Mouse (Mus musculus) forebrain, postnatal 0 days (tissue): ENCODE data around the gene Dnase1l1. TPM values are rescaled to one million over a fixed set of nuclear protein-coding genes. Genes with fewer than 3 reads are reported as not detected.

Source experiments
- ATAC-seq: fragments of 200-750 bp; cut with Nextera tagmentation; 2 replicates; pipeline ENCODE4 v1.8.0; 2017; ENCODE audit warnings: mild to moderate bottlenecking, moderate library complexity
- DNase-seq: peaks from one replicate; pipeline ENCODE4 v3.0.0-alpha.2; 2015
- H3K27ac ChIP-seq: fragments of 300-500 bp; sonication (generic); 2 replicates; pipeline ENCODE4 v1.5.1; 2014; ENCODE audit warnings: low read depth, mild to moderate bottlenecking, antibody characterized with exemption, low read length, moderate library complexity, mixed read lengths
- H3K27me3 ChIP-seq: fragments of 300-500 bp; sonication (generic); 2 replicates; pipeline ENCODE4 v1.6.1; 2014; ENCODE audit warnings: mild to moderate bottlenecking, low read length, mixed read lengths; ENCODE audit not compliant: insufficient read depth
- H3K36me3 ChIP-seq: fragments of 300-500 bp; sonication (generic); 2 replicates; pipeline ENCODE4 v1.6.1; 2014; ENCODE audit warnings: mild to moderate bottlenecking, moderate library complexity; ENCODE audit not compliant: insufficient read depth
- H3K4me1 ChIP-seq: fragments of 300-500 bp; sonication (generic); 2 replicates; pipeline ENCODE4 v1.6.1; 2014; ENCODE audit warnings: antibody characterized with exemption; ENCODE audit not compliant: insufficient read depth
- H3K4me2 ChIP-seq: fragments of 300-500 bp; sonication (generic); 2 replicates; pipeline ENCODE4 v1.6.1; 2014; ENCODE audit warnings: low read depth, mild to moderate bottlenecking, moderate library complexity
- H3K4me3 ChIP-seq: fragments of 300-500 bp; sonication (generic); 2 replicates; pipeline ENCODE4 v1.5.1; 2014; ENCODE audit warnings: low read depth, low read length, mixed read lengths
- H3K9ac ChIP-seq: fragments of 300-500 bp; sonication (generic); 2 replicates; pipeline ENCODE4 v1.6.1; 2014; ENCODE audit warnings: mild to moderate bottlenecking
- H3K9me3 ChIP-seq: fragments of 300-500 bp; sonication (generic); 2 replicates; pipeline ENCODE4 v1.6.1; 2016; ENCODE audit warnings: low read length
- CTCF ChIP-seq: sonication (generic); IDR thresholded peaks from 2 replicates; pipeline ENCODE4 v1.5.1; 2016; ENCODE audit warnings: antibody characterized with exemption, control low read depth, low read depth
- WGBS: fragments of 180-500 bp; shearing (Covaris S2); extraction: QIAGEN DNeasy Blood & Tissue Kit; methylation state at CpG from one replicate; pipeline ENCODE4 v1.1.7; 2014; 5-methylcytosine and 5-hydroxymethylcytosine counted together
- microRNA-seq, 2 experiments: library from miRNA; unstranded; fragments of <30 nt; microRNA quantifications; one replicate each; pipeline ENCODE4; 2016
- polyA plus RNA-seq: library from polyadenylated mRNA; unstranded; fragments of >200 nt; fragmentation: Nextera tagmentation; extraction: Ambion mirVana; gene quantifications from 2 replicates; pipeline ENCODE4 v1.2.1, GENCODE M21; 2015
- total RNA-seq: library from RNA; depleted of rRNA; stranded (reverse); fragments of >200 nt; gene quantifications from 2 replicates; pipeline ENCODE4 v1.2.3, GENCODE M21; 2014; rRNA removed

Gene Dnase1l1
- total and polyA plus RNA-seq, 2 experiments from 2014 or later = 1.3 to 3.1 TPM

DNA sequence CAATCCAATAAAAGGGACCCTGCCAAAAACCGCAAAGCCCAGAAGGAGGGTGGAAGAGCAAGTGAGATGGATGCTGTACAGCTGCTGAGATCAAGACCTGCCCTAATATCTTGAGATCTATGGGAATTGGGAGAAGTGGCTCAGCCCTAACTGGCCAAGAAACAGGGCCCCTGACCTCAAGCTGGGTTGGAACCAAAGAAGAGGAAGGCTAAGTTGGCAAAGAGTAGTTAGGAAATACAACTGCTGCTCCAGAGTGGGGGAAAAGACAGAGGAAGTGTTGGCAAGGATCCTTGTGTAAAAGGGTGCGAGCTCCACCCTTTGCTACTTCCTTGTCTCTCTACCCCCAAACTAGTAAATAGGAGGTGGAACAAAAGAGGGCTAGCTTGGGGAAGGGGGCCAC is 38.7 kb downstream of the Dnase1l1 start:
- 0 out of 2 replicates have a peak overlapping the region, but pooled peaks have one; percentile 77 for H3K9ac ChIP-seq

GRCm38 (mm10) chrX:74240332-74240731 is 41.8 kb downstream of the Dnase1l1 start:
- Histone ChIP-seq H3K9me3 (no peaks in the 10 kb centered on the region), H3K27me3 (no peaks in the 10 kb centered on the region), H3K4me3 (no peak overlapping the region), H3K27ac (no peak overlapping the region), H3K36me3 (peaks cover 51% of the 10 kb centered on the region), H3K4me1 (no peaks in the 10 kb centered on the region), H3K4me2 (no peak overlapping the region), H3K9ac (no peak overlapping the region)
- TF ChIP-seq CTCF = no peak
- WGBS = 96% methylated on average over 4 of the region's 4 CpGs
- no peak for DNase-seq
- ATAC-seq = no peak

More for the DNA sequence above, 38.7 kb downstream of the Dnase1l1 start:
- TF ChIP-seq CTCF = no peak
- Histone ChIP-seq H3K4me2 (peak overlapping the region; percentile 61), H3K4me1 (no peaks in the 10 kb centered on the region), H3K9me3 (no peaks in the 10 kb centered on the region), H3K27me3 (no peaks in the 10 kb centered on the region), H3K27ac (no peak overlapping the region), H3K36me3 (peaks cover 32% of the 10 kb centered on the region), H3K4me3 (peak overlapping the region; percentile 52; the same call in 1 of the 2 replicates)
- DNase-seq (no peak), ATAC-seq (no peak)
- WGBS = 87% methylated on average over 2 of the region's 2 CpGs

- peaks cover 75% of the 10 kb centered on the region for H3K36me3 ChIP-seq
- TF ChIP-seq CTCF = no peak
- H3K4me2 ChIP-seq = no peak overlapping the region
- 91% methylated on average over 5 of the region's 5 CpGs for WGBS
- no peak overlapping the region for H3K4me3 ChIP-seq
- H3K4me1 ChIP-seq = no peaks in the 10 kb centered on the region
- no peak overlapping the region for H3K27ac ChIP-seq
- H3K9me3 ChIP-seq = no peaks in the 10 kb centered on the region
- ATAC-seq = no peak
- H3K9ac ChIP-seq = no peak overlapping the region
- no peaks in the 10 kb centered on the region for H3K27me3 ChIP-seq
- DNase-seq = no peak
Measured at GRCm38 (mm10) chrX:74233196-74233595, 48.9 kb downstream of the Dnase1l1 start.

DNA sequence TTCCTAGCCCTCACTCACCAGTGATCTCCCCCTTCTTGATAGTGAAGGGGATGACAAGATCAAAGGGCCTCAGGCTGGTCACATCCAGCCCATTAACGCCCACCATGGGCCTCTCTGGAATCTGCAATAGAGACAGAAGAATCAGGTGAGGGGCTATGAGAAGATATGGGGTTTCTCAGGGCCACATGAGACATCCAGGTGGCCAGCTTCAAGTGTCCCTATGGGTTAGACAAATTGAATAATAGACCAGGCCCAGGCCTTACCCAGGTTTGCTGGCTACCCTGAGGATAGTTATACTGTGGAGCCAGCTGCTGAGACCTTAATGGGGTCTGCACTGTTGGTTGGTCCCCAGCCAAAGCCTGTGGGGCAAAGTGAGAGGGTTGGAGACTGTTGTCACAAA is 52.1 kb downstream of the Dnase1l1 start:
- no peaks in the 10 kb centered on the region for H3K4me1 ChIP-seq
- no peak for TF ChIP-seq CTCF
- H3K27me3 ChIP-seq = no peaks in the 10 kb centered on the region
- 54% methylated on average over 1 of the region's 1 CpGs for WGBS
- H3K27ac ChIP-seq = no peak overlapping the region
- no peaks in the 10 kb centered on the region for H3K9me3 ChIP-seq
- H3K9ac ChIP-seq = no peak overlapping the region
- H3K4me2 ChIP-seq = no peak overlapping the region
- no peak overlapping the region for H3K4me3 ChIP-seq
- DNase-seq (no peak), ATAC-seq (no peak)
- peaks cover 78% of the 10 kb centered on the region for H3K36me3 ChIP-seq

Small RNA genes within 50 kb of the gene (microRNA-seq; reads per million reads assigned to microRNA genes)
- gene Mir7091 = 0 reads per million in 2 experiments
- 0.73 to 1.2 reads per million in 2 experiments for gene Mir7092

Other genes with a start within 250 kb of the Dnase1l1 start
- gene Opn1mw, start 154.9 kb downstream of the Dnase1l1 start, total RNA-seq = not detected in 2 replicates
- not detected in 2 replicates for gene Opn1mw, start 154.9 kb downstream of the Dnase1l1 start, polyA plus RNA-seq
- gene Mecp2, start 147.0 kb downstream of the Dnase1l1 start, total RNA-seq = 56.7 and 80.9 TPM in 2 replicates
- gene Mecp2, start 147.0 kb downstream of the Dnase1l1 start, polyA plus RNA-seq = 11.4 and 12.4 TPM in 2 replicates
- not detected in 2 replicates for gene Tex28, start 114.5 kb downstream of the Dnase1l1 start, total RNA-seq
- gene Tex28, start 114.5 kb downstream of the Dnase1l1 start, polyA plus RNA-seq = not detected in 2 replicates
- not detected in 2 replicates for gene Tktl1, start 105.1 kb downstream of the Dnase1l1 start, total RNA-seq
- 0.06 TPM in 1 of 2 replicates, not detected in the other for gene Tktl1, start 105.1 kb downstream of the Dnase1l1 start, polyA plus RNA-seq
- 327 and 336 TPM in 2 replicates for gene Flna, start 32.5 kb downstream of the Dnase1l1 start, total RNA-seq
- gene Flna, start 32.5 kb downstream of the Dnase1l1 start, polyA plus RNA-seq = 35.5 and 45.1 TPM in 2 replicates
- 51.6 and 73.2 TPM in 2 replicates for gene Emd, start 27.6 kb downstream of the Dnase1l1 start, total RNA-seq
- 16.9 and 21.0 TPM in 2 replicates for gene Emd, start 27.6 kb downstream of the Dnase1l1 start, polyA plus RNA-seq
- gene Rpl10, start 11.5 kb downstream of the Dnase1l1 start, total RNA-seq = 2,018 and 2,171 TPM in 2 replicates
- 467 and 512 TPM in 2 replicates for gene Rpl10, start 11.5 kb downstream of the Dnase1l1 start, polyA plus RNA-seq
- gene Taz, start 425 bp downstream of the Dnase1l1 start, total RNA-seq = 54.5 and 80.6 TPM in 2 replicates
- 45.7 and 58.1 TPM in 2 replicates for gene Taz, start 425 bp downstream of the Dnase1l1 start, polyA plus RNA-seq
- gene Atp6ap1, start 14.8 kb upstream of the Dnase1l1 start, total RNA-seq = 215 and 250 TPM in 2 replicates
- 260 and 318 TPM in 2 replicates for gene Atp6ap1, start 14.8 kb upstream of the Dnase1l1 start, polyA plus RNA-seq
- gene Gdi1, start 22.7 kb upstream of the Dnase1l1 start, total RNA-seq = 457 and 498 TPM in 2 replicates
- gene Gdi1, start 22.7 kb upstream of the Dnase1l1 start, polyA plus RNA-seq = 761 and 979 TPM in 2 replicates
- gene Fam50a, start 30.7 kb upstream of the Dnase1l1 start, total RNA-seq = 16.2 and 16.8 TPM in 2 replicates
- 49.6 and 64.3 TPM in 2 replicates for gene Fam50a, start 30.7 kb upstream of the Dnase1l1 start, polyA plus RNA-seq
- 109 and 143 TPM in 2 replicates for gene Plxna3, start 46.7 kb upstream of the Dnase1l1 start, total RNA-seq
- 17.7 and 22.9 TPM in 2 replicates for gene Plxna3, start 46.7 kb upstream of the Dnase1l1 start, polyA plus RNA-seq
- gene Lage3, start 71.3 kb upstream of the Dnase1l1 start, total RNA-seq = 62.5 and 67.3 TPM in 2 replicates
- gene Lage3, start 71.3 kb upstream of the Dnase1l1 start, polyA plus RNA-seq = 68.7 and 80.4 TPM in 2 replicates
- gene Ubl4a, start 90.9 kb upstream of the Dnase1l1 start, total RNA-seq = 39.5 and 47.0 TPM in 2 replicates
- gene Ubl4a, start 90.9 kb upstream of the Dnase1l1 start, polyA plus RNA-seq = 73.9 and 77.4 TPM in 2 replicates
- 6.5 and 6.6 TPM in 2 replicates for gene Slc10a3, start 91.0 kb upstream of the Dnase1l1 start, total RNA-seq
- gene Slc10a3, start 91.0 kb upstream of the Dnase1l1 start, polyA plus RNA-seq = 4.6 and 4.8 TPM in 2 replicates
- 24.5 and 33.6 TPM in 2 replicates for gene Fam3a, start 110.9 kb upstream of the Dnase1l1 start, total RNA-seq
- gene Fam3a, start 110.9 kb upstream of the Dnase1l1 start, polyA plus RNA-seq = 28.9 and 31.6 TPM in 2 replicates
- 30.6 and 41.4 TPM in 2 replicates for gene Ikbkg, start 111.0 kb upstream of the Dnase1l1 start, total RNA-seq
- gene Ikbkg, start 111.0 kb upstream of the Dnase1l1 start, polyA plus RNA-seq = 11.0 and 13.7 TPM in 2 replicates
- gene G6pdx, start 146.9 kb upstream of the Dnase1l1 start, total RNA-seq = 47.6 and 50.5 TPM in 2 replicates
- 45.1 and 48.8 TPM in 2 replicates for gene G6pdx, start 146.9 kb upstream of the Dnase1l1 start, polyA plus RNA-seq
- gene Gm6880, start 199.1 kb upstream of the Dnase1l1 start, total RNA-seq = 0.38 TPM in 1 of 2 replicates, not detected in the other
- gene Gm6880, start 199.1 kb upstream of the Dnase1l1 start, polyA plus RNA-seq = not detected in 2 replicates